Mouse (Mus musculus): ENCODE data around the gene Plcg2. TPM values are rescaled to one million over a fixed set of nuclear protein-coding genes. Genes with fewer than 3 reads are reported as not detected.

The Plcg2 gene
- total RNA-seq, 2 experiments from 2014 or later, result 10.2 to 10.7 TPM

- intact Hi-C loops (cut with DNase I), result no loop called here
- DNase-seq, result no peak
These were observed 44.9 kb downstream of the Plcg2 start for GRCm38 (mm10) chr8:117542951-117543350.

- intact Hi-C loops (cut with DNase I), result no loop called here
- peak; percentile 42 to 50 for DNase-seq
These were observed 45.7 kb downstream of the Plcg2 start for GRCm38 (mm10) chr8:117543789-117544188.

GRCm38 (mm10) chr8:117545043-117545442 lies 47.0 kb downstream of the Plcg2 start:
- intact Hi-C loops (cut with DNase I), result loop anchor here (5.0 kb wide), 1 partner anchor 48 kb away; the partner anchor contains the start of gene Plcg2
- no peak for DNase-seq

GRCm38 (mm10) chr8:117546386-117546785 lies 48.3 kb downstream of the Plcg2 start:
- intact Hi-C loops (cut with DNase I), result loop anchor here (5.0 kb wide), 1 partner anchor 49 kb away; the partner anchor contains the start of gene Plcg2
- peak; percentile 28 to 29 for DNase-seq

GRCm38 (mm10) chr8:117547945-117548344 lies 49.9 kb downstream of the Plcg2 start:
- intact Hi-C loops (cut with DNase I), result loop anchor here (5.0 kb wide), 1 partner anchor 51 kb away; the partner anchor contains the start of gene Plcg2
- no peak for DNase-seq

GRCm38 (mm10) chr8:117548453-117548852 lies 50.4 kb downstream of the Plcg2 start:
- peak in 1 of 2 experiments; percentile 25 for DNase-seq
- intact Hi-C loops (cut with DNase I), result loop anchor here (5.0 kb wide), 1 partner anchor 51 kb away; the partner anchor contains the start of gene Plcg2

- intact Hi-C loops (cut with DNase I), result no loop called here
- no peak for DNase-seq
These were observed 52.4 kb downstream of the Plcg2 start for GRCm38 (mm10) chr8:117550529-117550928.

- intact Hi-C loops (cut with DNase I), result no loop called here
These were observed 62.9 kb downstream of the Plcg2 start for GRCm38 (mm10) chr8:117561014-117561413.

GRCm38 (mm10) chr8:117561735-117562361 lies 63.8 kb downstream of the Plcg2 start:
- no peak for DNase-seq
- intact Hi-C loops (cut with DNase I), result no loop called here

More at GRCm38 (mm10) chr8:117561014-117561413, 62.9 kb downstream of the Plcg2 start:
- peak; percentile 30 for DNase-seq

- intact Hi-C loops (cut with DNase I), result no loop called here
- no peak for DNase-seq
These were observed 64.4 kb downstream of the Plcg2 start for GRCm38 (mm10) chr8:117562445-117563014.

- DNase-seq, result peak; percentile 63 to 85
- intact Hi-C loops (cut with DNase I), result loop anchor here (2.0 to 5.0 kb wide), 3 partner anchors 72 to 347 kb away; partner anchors contain the start of gene Plcg2
These were observed 71.3 kb downstream of the Plcg2 start for GRCm38 (mm10) chr8:117569409-117569808.

- intact Hi-C loops (cut with DNase I), result no loop called here
- no peak for DNase-seq
These were observed 78.2 kb downstream of the Plcg2 start for GRCm38 (mm10) chr8:117576291-117576785.

- DNase-seq, result no peak
- intact Hi-C loops (cut with DNase I), result no loop called here
These were observed 79.0 kb downstream of the Plcg2 start for GRCm38 (mm10) chr8:117577059-117577458.

GRCm38 (mm10) chr8:117577883-117578282 lies 79.8 kb downstream of the Plcg2 start:
- no peak for DNase-seq
- intact Hi-C loops (cut with DNase I), result no loop called here

GRCm38 (mm10) chr8:117578856-117579255 lies 80.8 kb downstream of the Plcg2 start:
- no peak for DNase-seq
- intact Hi-C loops (cut with DNase I), result no loop called here

GRCm38 (mm10) chr8:117593862-117594261 lies 95.8 kb downstream of the Plcg2 start:
- no peak for DNase-seq
- intact Hi-C loops (cut with DNase I), result no loop called here

- intact Hi-C loops (cut with DNase I), result no loop called here
- DNase-seq, result no peak
These were observed 96.9 kb downstream of the Plcg2 start for GRCm38 (mm10) chr8:117595001-117595400.

- no peak for DNase-seq
- intact Hi-C loops (cut with DNase I), result no loop called here
These were observed 98.7 kb downstream of the Plcg2 start for GRCm38 (mm10) chr8:117596777-117597176.

- DNase-seq, result peak in 1 of 2 experiments; percentile 6
- intact Hi-C loops (cut with DNase I), result no loop called here
These were observed 102.7 kb downstream of the Plcg2 start for GRCm38 (mm10) chr8:117600839-117601238.

- no peak for DNase-seq
- intact Hi-C loops (cut with DNase I), result no loop called here
These were observed 106.0 kb downstream of the Plcg2 start for GRCm38 (mm10) chr8:117604101-117604500.

- intact Hi-C loops (cut with DNase I), result no loop called here
- DNase-seq, result no peak
These were observed 106.6 kb downstream of the Plcg2 start for GRCm38 (mm10) chr8:117604671-117605070.

- no peak for DNase-seq
- intact Hi-C loops (cut with DNase I), result no loop called here
These were observed 107.1 kb downstream of the Plcg2 start for GRCm38 (mm10) chr8:117605201-117605600.

Measured in heart, postnatal 10 days (tissue).